Mouse (Mus musculus) heart, postnatal 0 days (tissue): ENCODE measurements at regions not wholly inside any gene's neighbourhood (a gene's known extent, or its start where the extent isn't known, plus 50 kb on each side); places are given as distances from the start of the nearest gene placed in this dataset.

Source experiments
- CTCF ChIP-seq: IDR thresholded peaks from 2 replicates; pipeline ENCODE4 v1.5.1; 2016; ENCODE audit warnings: antibody characterized with exemption, control low read depth, low read depth
- EP300 ChIP-seq: IDR thresholded peaks from 2 replicates; pipeline ENCODE4 v1.6.1; 2016; ENCODE audit warnings: antibody characterized with exemption, low read depth

DNA sequence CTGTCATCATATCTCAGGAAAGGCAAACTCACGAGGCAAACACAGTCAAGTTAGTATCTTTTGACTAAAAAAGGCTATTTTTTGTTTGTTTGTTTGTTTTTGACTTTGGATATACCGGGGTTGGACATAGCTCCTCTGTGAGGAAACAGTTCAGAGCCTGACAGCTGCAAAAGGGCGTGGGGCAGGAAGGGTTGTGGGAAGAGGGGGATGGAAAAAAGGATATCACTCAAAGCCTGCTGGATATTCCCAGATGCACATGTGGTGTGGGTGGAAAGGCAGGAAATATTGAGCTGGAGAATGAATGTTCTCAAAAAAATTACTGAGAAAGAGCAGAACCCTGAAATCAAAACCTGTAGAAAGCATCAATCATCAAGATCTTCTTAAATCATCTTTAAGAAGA, 537.7 kb downstream of the Nebl start:
- TF ChIP-seq CTCF (no peak), EP300 (no peak)
